Mouse (Mus musculus): ENCODE data around the gene Klf3. TPM values are rescaled to one million over a fixed set of nuclear protein-coding genes. Genes with fewer than 3 reads are reported as not detected.

Klf3 gene
- polyA plus RNA-seq (2012; ENCODE audit: insufficient read depth, insufficient read length, low replicate concordance, missing spikeins) = not detected in 2 replicates

DNA sequence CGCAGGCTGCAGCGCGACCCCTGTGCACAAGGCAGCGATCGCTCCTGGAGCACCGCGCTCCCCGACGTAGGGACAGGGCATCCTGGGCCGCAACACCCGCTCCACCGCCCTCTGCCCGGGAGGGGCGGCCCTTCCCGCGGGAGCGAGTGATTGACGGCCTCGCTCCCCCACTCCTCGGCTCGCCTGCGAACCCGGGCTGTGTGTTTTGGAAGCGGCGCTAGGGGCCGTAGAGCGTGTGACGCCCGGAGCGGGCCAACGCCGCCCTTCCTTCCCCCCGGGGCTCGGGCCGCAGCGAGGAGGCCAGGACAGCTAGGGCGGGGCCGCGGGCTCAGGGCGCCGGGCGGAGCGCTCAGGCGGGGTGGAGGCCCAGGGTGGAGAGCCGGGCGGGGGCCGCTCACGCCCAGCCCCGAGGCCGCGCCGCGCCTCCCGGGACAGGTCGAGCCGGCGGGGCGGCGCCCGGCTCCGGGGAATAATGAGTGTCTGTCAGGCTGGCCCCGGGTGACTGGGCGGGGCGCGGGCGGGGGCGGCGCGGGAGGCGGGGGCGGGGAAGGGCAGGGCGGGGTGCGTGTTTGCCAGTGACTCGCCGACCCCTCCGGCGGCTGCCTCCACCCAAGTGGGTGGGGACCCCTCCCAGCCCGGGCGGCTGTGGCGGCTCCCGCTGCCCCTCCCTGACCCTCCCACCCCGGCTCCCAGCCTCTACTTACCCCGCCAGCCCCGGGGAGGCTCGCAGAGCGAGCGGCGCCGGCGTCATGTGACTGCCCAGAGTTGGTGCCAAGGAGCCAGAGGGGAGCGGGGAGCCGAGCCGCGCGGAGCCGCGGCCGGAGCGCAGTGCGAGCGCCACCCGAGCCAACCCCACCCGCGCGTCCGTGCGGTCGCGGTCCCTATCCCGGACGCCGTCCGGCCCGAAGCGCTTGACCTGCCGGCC lies at the start of gene Klf3:
Gene Klf3 (plus strand): TSS at position 594 of the 925 bp plus-strand sequence.
- H3K27ac ChIP-seq (ENCODE audit: insufficient read depth, low read depth, low read length) = peak within 1 kb of the TSS; percentile 90
- peaks cover 8% of the 10 kb centered on the region; the same call in 1 of the 2 replicates for H3K4me1 ChIP-seq (ENCODE audit: control insufficient read depth, insufficient read depth, low read length)
- under 1% methylated on average over 90 of the region's 116 CpGs for WGBS
- TF ChIP-seq POLR2A (IDR thresholded peaks at IDR 0.05; ENCODE audit: insufficient read depth, low read depth, low read length) (peak; percentile 63), CTCF (IDR thresholded peaks at IDR 0.05; ENCODE audit: insufficient read depth, low read depth, low read length) (no peak)
- H3K4me3 ChIP-seq (ENCODE audit: insufficient read depth, low read depth, low read length) = peak within 1 kb of the TSS; percentile 97

GRCm38 (mm10) chr5:64762295-64762694 lies 40.9 kb upstream of the Klf3 start:
- no peak for TF ChIP-seq POLR2A (IDR thresholded peaks at IDR 0.05; ENCODE audit: insufficient read depth, low read depth, low read length)
- no peak for TF ChIP-seq CTCF (IDR thresholded peaks at IDR 0.05; ENCODE audit: insufficient read depth, low read depth, low read length)
- no peak overlapping the region for H3K27ac ChIP-seq (ENCODE audit: insufficient read depth, low read depth, low read length)
- WGBS = 95% methylated on average over 4 of the region's 4 CpGs
- H3K4me3 ChIP-seq (ENCODE audit: insufficient read depth, low read depth, low read length) = no peak overlapping the region
- H3K4me1 ChIP-seq (ENCODE audit: control insufficient read depth, insufficient read depth, low read length) = no peaks in the 10 kb centered on the region

GRCm38 (mm10) chr5:64764452-64764851 lies 38.7 kb upstream of the Klf3 start:
- H3K4me1 ChIP-seq (ENCODE audit: control insufficient read depth, insufficient read depth, low read length) = no peaks in the 10 kb centered on the region
- no peak overlapping the region for H3K27ac ChIP-seq (ENCODE audit: insufficient read depth, low read depth, low read length)
- H3K4me3 ChIP-seq (ENCODE audit: insufficient read depth, low read depth, low read length) = no peak overlapping the region
- TF ChIP-seq CTCF (IDR thresholded peaks at IDR 0.05; ENCODE audit: insufficient read depth, low read depth, low read length) = no peak
- no peak for TF ChIP-seq POLR2A (IDR thresholded peaks at IDR 0.05; ENCODE audit: insufficient read depth, low read depth, low read length)

DNA sequence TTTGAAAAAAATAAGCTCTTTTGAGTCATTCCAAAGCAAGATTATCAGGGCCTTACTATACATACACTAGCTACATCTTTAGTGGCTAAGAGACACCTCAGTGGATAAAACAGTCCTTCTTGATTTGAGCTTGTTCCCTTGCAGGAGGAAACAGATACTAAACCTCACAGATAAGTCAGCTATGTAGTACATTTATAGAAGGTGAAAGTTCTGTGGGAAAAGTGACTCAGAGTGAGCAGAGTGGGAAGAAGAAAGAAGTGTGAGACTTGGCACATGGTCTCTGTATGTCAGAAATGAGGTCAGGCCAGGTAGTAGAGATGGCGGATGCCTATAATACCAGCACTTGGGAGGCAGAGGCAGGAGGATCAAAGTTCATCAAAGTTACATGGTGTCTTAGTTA lies 37.4 kb upstream of the Klf3 start:
- Histone ChIP-seq H3K27ac (ENCODE audit: insufficient read depth, low read depth, low read length) (no peak overlapping the region), H3K4me3 (ENCODE audit: insufficient read depth, low read depth, low read length) (no peak overlapping the region), H3K4me1 (ENCODE audit: control insufficient read depth, insufficient read depth, low read length) (no peaks in the 10 kb centered on the region)
- WGBS = 100% methylated on average over 1 of the region's 1 CpGs
- TF ChIP-seq CTCF (IDR thresholded peaks at IDR 0.05; ENCODE audit: insufficient read depth, low read depth, low read length) (no peak), POLR2A (IDR thresholded peaks at IDR 0.05; ENCODE audit: insufficient read depth, low read depth, low read length) (no peak)

- no peaks in the 10 kb centered on the region for H3K4me1 ChIP-seq (ENCODE audit: control insufficient read depth, insufficient read depth, low read length)
- WGBS = 93% methylated on average over 2 of the region's 2 CpGs
- no peak overlapping the region for H3K4me3 ChIP-seq (ENCODE audit: insufficient read depth, low read depth, low read length)
- H3K27ac ChIP-seq (ENCODE audit: insufficient read depth, low read depth, low read length) = no peak overlapping the region
- TF ChIP-seq POLR2A (IDR thresholded peaks at IDR 0.05; ENCODE audit: insufficient read depth, low read depth, low read length) (no peak), CTCF (IDR thresholded peaks at IDR 0.05; ENCODE audit: insufficient read depth, low read depth, low read length) (no peak)
Observed at GRCm38 (mm10) chr5:64766626-64767025, 36.6 kb upstream of the Klf3 start.

- no peak overlapping the region for H3K4me3 ChIP-seq (ENCODE audit: insufficient read depth, low read depth, low read length)
Observed at GRCm38 (mm10) chr5:64771619-64772018, 31.6 kb upstream of the Klf3 start.

GRCm38 (mm10) chr5:64778211-64778610 lies 25.0 kb upstream of the Klf3 start:
- TF ChIP-seq CTCF (IDR thresholded peaks at IDR 0.05; ENCODE audit: insufficient read depth, low read depth, low read length) (no peak), POLR2A (IDR thresholded peaks at IDR 0.05; ENCODE audit: insufficient read depth, low read depth, low read length) (no peak)
- no peaks in the 10 kb centered on the region for H3K4me1 ChIP-seq (ENCODE audit: control insufficient read depth, insufficient read depth, low read length)
- H3K4me3 ChIP-seq (ENCODE audit: insufficient read depth, low read depth, low read length) = no peak overlapping the region
- no peak overlapping the region for H3K27ac ChIP-seq (ENCODE audit: insufficient read depth, low read depth, low read length)
- WGBS = 53% methylated on average over 5 of the region's 5 CpGs

More at GRCm38 (mm10) chr5:64771619-64772018, 31.6 kb upstream of the Klf3 start:
- WGBS = 98% methylated on average over 2 of the region's 2 CpGs
- Histone ChIP-seq H3K27ac (ENCODE audit: insufficient read depth, low read depth, low read length) (no peak overlapping the region), H3K4me1 (ENCODE audit: control insufficient read depth, insufficient read depth, low read length) (no peaks in the 10 kb centered on the region)
- TF ChIP-seq CTCF (IDR thresholded peaks at IDR 0.05; ENCODE audit: insufficient read depth, low read depth, low read length) (no peak), POLR2A (IDR thresholded peaks at IDR 0.05; ENCODE audit: insufficient read depth, low read depth, low read length) (no peak)

DNA sequence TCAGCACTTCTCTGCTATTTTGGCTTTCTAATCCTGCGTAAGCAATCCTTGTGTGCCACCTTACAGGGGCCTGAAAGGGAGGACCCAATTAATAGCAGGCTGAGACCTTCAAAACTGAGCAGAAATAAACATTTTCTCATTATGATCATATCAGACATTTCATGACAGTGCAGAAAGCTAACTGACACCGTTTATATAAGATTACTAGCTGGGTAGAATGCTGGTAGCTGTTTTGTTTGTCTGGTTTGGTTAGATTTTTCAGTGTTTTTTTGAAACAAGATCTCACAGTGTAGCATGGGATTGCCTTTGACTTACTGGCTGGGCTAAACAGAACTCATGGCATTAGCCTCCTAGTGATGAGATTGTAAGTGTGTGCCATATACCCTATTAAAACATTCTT lies 23.9 kb upstream of the Klf3 start:
- no peak for TF ChIP-seq POLR2A (IDR thresholded peaks at IDR 0.05; ENCODE audit: insufficient read depth, low read depth, low read length)
- no peak for TF ChIP-seq CTCF (IDR thresholded peaks at IDR 0.05; ENCODE audit: insufficient read depth, low read depth, low read length)
- Histone ChIP-seq H3K4me1 (ENCODE audit: control insufficient read depth, insufficient read depth, low read length) (no peaks in the 10 kb centered on the region), H3K27ac (ENCODE audit: insufficient read depth, low read depth, low read length) (no peak overlapping the region), H3K4me3 (ENCODE audit: insufficient read depth, low read depth, low read length) (no peak overlapping the region)
- 84% methylated on average over 2 of the region's 2 CpGs for WGBS

DNA sequence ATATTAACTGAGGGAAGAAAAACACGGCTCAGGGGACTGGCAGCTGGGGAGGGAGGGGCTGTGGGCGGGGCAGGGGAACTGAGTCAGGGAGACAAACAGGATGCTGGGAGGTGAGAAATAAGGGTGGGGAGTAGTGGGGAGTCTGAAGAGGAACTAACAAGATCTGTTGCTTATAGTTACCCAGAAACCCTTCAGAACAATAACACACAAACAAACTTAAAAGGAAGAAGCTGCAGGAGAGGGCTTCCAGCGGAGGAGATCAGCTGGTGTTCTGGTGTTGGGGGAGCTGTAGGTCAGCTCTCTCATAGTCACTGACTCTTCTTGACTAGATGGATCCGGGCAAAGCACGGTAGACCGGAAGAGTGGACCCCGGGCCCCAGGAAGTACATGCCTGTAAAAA lies 22.4 kb upstream of the Klf3 start:
- no peaks in the 10 kb centered on the region for H3K4me1 ChIP-seq (ENCODE audit: control insufficient read depth, insufficient read depth, low read length)
- WGBS = 72% methylated on average over 7 of the region's 7 CpGs
- TF ChIP-seq CTCF (IDR thresholded peaks at IDR 0.05; ENCODE audit: insufficient read depth, low read depth, low read length) = no peak
- no peak for TF ChIP-seq POLR2A (IDR thresholded peaks at IDR 0.05; ENCODE audit: insufficient read depth, low read depth, low read length)
- H3K27ac ChIP-seq (ENCODE audit: insufficient read depth, low read depth, low read length) = no peak overlapping the region
- no peak overlapping the region for H3K4me3 ChIP-seq (ENCODE audit: insufficient read depth, low read depth, low read length)
